Mouse (Mus musculus) ES-Bruce4 (cell line): Measurements from ENCODE around the gene Scml4.

ENCODE experiments used
- CTCF ChIP-seq: IDR thresholded peaks from one replicate; pipeline ENCODE4 v1.8.1; 2011; ENCODE audit warnings: low read depth, low read length
- EP300 ChIP-seq: IDR thresholded peaks from 2 replicates; pipeline ENCODE4 v1.6.1; 2011; ENCODE audit warnings: low read depth, low read length; ENCODE audit not compliant: insufficient read depth
- POLR2A ChIP-seq: IDR thresholded peaks from one replicate; pipeline ENCODE4 v1.8.1; 2011; ENCODE audit warnings: low read length; ENCODE audit not compliant: insufficient read depth

- TF ChIP-seq EP300 (no peak), CTCF (no peak), POLR2A (no peak)
These were observed 11.7 kb upstream of the Scml4 start for GRCm38 (mm10) chr10:42848179-42849080.
